Mouse (Mus musculus): ENCODE measurements around the gene Snx15. TPM values are rescaled to one million over a fixed set of nuclear protein-coding genes. Genes with fewer than 3 reads are reported as not detected.

The Snx15 gene
- 33.3 and 36.2 TPM in 2 replicates for polyA plus RNA-seq (2015; fragmentation: Nextera tagmentation; extraction: Ambion mirVana)

DNA sequence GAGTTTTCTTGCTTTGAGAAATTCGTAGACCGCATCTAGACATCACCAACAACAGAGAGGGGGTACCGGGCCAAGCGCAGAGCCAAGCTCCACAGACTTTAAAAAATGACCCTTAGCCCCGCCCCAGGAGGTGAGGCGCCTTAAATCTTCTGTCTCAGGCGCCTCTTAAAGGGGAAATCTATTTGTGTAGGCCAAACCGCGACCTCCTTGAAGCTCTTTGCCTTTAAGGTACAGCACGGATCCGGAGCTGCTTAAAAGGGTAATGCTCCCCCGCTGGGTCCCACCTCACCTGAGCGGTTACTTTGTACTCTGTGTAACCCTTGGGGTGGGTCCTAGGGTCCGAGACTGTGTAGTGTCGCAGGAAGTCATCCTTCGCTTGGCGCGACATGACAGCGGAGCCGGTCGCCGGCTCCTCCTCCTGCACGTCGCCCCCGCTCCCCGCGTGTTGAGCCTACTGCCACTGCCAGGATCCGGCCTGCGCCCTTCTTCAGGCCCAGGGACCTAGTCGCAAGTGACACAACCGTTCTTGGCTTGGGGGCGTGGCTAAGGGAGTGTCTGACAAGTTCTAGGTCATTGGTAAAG, at the start of gene Snx15:
Gene Snx15 (minus strand): TSS at position 545 of the 582 bp plus-strand sequence.
- no peaks in the 10 kb centered on the region for H3K27me3 ChIP-seq (ENCODE audit: insufficient read depth, low read length)
- peak within 1 kb of the TSS; percentile 64 for H3K4me2 ChIP-seq (replicated peaks; ENCODE audit: low read depth, low read length)
- WGBS = under 1% methylated on average over 32 of the region's 32 CpGs
- peak within 1 kb of the TSS; percentile 93 for H3K27ac ChIP-seq (ENCODE audit: low read length)
- H3K4me3 ChIP-seq (ENCODE audit: low read length) = peak within 1 kb of the TSS; percentile 64
- H3K9ac ChIP-seq (replicated peaks; ENCODE audit: low read length) = peak within 1 kb of the TSS; percentile 80
- H3K36me3 ChIP-seq (ENCODE audit: insufficient read depth, low read length) = no peaks in the 10 kb centered on the region
- peak; percentile 97 for ATAC-seq (ENCODE audit: low FRiP score, low TSS enrichment)
- H3K9me3 ChIP-seq (ENCODE audit: low read length) = no peaks in the 10 kb centered on the region
- peaks cover 5% of the 10 kb centered on the region; the same call in 1 of the 2 replicates for H3K4me1 ChIP-seq (ENCODE audit: insufficient read depth, low read length)

DNA sequence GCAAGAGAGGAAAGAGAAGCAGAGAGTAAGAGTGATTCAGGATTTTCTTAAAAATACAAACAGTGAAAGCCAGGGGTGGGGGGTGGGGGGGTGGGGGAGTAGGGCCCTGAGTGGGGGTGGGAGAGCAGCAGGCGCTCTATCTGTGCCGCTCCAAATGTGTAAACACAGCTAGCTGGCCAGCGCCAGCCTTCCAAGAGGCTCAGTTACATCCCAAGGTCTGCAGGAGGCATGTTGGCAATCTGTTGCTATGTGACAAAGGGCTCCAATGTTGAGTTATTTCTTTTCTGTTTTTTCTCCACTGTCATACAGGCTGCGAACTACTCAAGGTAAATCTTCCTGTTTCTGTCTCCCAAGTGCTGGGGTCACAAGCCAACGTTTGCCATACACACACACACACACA, 46.7 kb upstream of the Snx15 start:
- Histone ChIP-seq H3K27me3 (ENCODE audit: insufficient read depth, low read length) (no peaks in the 10 kb centered on the region), H3K9me3 (ENCODE audit: low read length) (no peaks in the 10 kb centered on the region), H3K9ac (replicated peaks; ENCODE audit: low read length) (no peak overlapping the region), H3K27ac (ENCODE audit: low read length) (no peak overlapping the region), H3K36me3 (ENCODE audit: insufficient read depth, low read length) (no peaks in the 10 kb centered on the region), H3K4me1 (ENCODE audit: insufficient read depth, low read length) (no peaks in the 10 kb centered on the region), H3K4me2 (replicated peaks; ENCODE audit: low read depth, low read length) (no peak overlapping the region), H3K4me3 (ENCODE audit: low read length) (no peak overlapping the region)
- 27% methylated on average over 5 of the region's 5 CpGs for WGBS
- no peak for ATAC-seq (ENCODE audit: low FRiP score, low TSS enrichment)

DNA sequence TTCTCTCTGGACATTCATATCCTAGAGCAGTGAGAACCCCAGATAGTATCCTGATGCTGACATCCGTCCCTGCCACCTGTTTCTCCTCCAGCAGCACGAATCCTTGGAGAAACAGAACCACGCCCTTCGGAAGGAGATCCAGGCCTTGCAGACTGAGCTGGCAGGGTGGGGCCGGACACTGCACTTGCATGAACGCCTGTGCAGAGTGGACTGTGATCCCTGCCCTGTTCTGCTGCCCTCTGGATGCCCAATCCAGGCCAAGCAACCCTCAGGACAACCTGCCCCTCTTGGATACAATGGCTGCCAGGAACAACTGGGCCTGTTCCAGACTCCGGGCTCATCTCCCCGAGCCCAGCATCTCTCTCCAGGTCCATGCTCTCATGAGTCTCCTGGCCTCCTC, 43.1 kb upstream of the Snx15 start:
- Histone ChIP-seq H3K9me3 (ENCODE audit: low read length) (no peaks in the 10 kb centered on the region), H3K4me3 (ENCODE audit: low read length) (no peak overlapping the region), H3K36me3 (ENCODE audit: insufficient read depth, low read length) (no peaks in the 10 kb centered on the region), H3K27ac (ENCODE audit: low read length) (no peak overlapping the region), H3K4me2 (replicated peaks; ENCODE audit: low read depth, low read length) (no peak overlapping the region), H3K4me1 (ENCODE audit: insufficient read depth, low read length) (no peaks in the 10 kb centered on the region), H3K27me3 (ENCODE audit: insufficient read depth, low read length) (no peaks in the 10 kb centered on the region), H3K9ac (replicated peaks; ENCODE audit: low read length) (no peak overlapping the region)
- WGBS = 84% methylated on average over 8 of the region's 8 CpGs
- no peak for ATAC-seq (ENCODE audit: low FRiP score, low TSS enrichment)

DNA sequence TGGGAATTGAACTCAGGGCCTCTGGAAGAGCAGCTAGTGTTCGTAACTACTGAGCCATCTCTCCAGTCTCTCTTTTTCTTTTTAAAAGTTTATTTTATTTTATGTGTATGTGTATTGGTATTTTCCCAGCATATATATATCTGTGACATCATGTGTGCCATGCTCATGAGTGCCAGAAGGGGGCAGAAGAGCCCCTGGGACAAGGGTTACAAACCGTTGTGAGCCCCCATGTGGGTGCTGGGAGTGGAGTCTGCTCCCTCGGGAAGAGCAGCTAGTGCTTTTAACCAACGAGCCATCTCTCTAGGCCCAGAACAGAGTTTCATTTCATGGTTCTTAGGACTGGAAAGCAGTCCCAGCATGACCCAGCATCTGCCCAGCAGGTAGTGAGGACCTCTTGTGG, 38.6 kb upstream of the Snx15 start:
- Histone ChIP-seq H3K4me3 (ENCODE audit: low read length) (no peak overlapping the region), H3K36me3 (ENCODE audit: insufficient read depth, low read length) (no peaks in the 10 kb centered on the region), H3K9me3 (ENCODE audit: low read length) (no peaks in the 10 kb centered on the region), H3K9ac (replicated peaks; ENCODE audit: low read length) (no peak overlapping the region), H3K4me1 (ENCODE audit: insufficient read depth, low read length) (no peaks in the 10 kb centered on the region), H3K27me3 (ENCODE audit: insufficient read depth, low read length) (no peaks in the 10 kb centered on the region), H3K4me2 (replicated peaks; ENCODE audit: low read depth, low read length) (no peak overlapping the region), H3K27ac (ENCODE audit: low read length) (no peak overlapping the region)
- ATAC-seq (ENCODE audit: low FRiP score, low TSS enrichment) = no peak
- 80% methylated on average over 4 of the region's 4 CpGs for WGBS

DNA sequence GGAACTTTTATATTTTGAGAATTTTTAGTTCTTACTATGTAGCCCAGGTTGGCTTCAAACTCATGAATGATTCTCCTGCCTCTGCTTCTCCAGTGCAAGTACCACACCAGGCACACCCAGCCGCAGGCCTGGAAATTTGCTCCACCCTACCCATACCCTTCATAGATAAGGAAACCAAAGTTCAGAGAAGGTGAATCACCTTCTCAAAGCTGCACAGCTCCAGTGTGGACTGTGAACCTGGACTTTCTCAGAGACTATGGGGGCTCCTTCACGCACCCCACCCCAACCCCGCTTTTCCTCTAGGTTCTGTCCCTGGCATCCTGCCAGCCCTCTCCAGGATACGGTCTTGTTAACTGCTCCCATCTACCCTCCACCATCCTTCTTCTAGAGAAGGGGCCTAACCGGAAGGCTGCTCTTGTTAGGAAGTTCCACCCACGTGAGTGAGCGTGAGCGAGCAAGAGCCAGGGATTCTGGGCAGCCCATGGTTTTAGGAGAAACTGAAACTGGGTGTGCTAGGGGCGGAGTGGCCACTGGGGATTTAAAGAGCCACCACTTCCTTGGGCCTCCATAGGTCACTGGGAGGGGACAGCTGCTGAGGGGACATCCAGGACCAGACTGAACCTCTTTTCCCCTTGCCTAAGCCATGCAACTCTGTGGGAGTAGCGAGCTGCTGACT, 35.9 kb upstream of the Snx15 start:
- no peaks in the 10 kb centered on the region for H3K4me1 ChIP-seq (ENCODE audit: insufficient read depth, low read length)
- no peak overlapping the region for H3K27ac ChIP-seq (ENCODE audit: low read length)
- H3K27me3 ChIP-seq (ENCODE audit: insufficient read depth, low read length) = no peaks in the 10 kb centered on the region
- H3K4me2 ChIP-seq (replicated peaks; ENCODE audit: low read depth, low read length) = no peak overlapping the region
- no peaks in the 10 kb centered on the region for H3K9me3 ChIP-seq (ENCODE audit: low read length)
- no peak overlapping the region for H3K9ac ChIP-seq (replicated peaks; ENCODE audit: low read length)
- ATAC-seq (ENCODE audit: low FRiP score, low TSS enrichment) = no peak
- no peaks in the 10 kb centered on the region for H3K36me3 ChIP-seq (ENCODE audit: insufficient read depth, low read length)
- WGBS = 49% methylated on average over 10 of the region's 10 CpGs
- H3K4me3 ChIP-seq (ENCODE audit: low read length) = no peak overlapping the region

DNA sequence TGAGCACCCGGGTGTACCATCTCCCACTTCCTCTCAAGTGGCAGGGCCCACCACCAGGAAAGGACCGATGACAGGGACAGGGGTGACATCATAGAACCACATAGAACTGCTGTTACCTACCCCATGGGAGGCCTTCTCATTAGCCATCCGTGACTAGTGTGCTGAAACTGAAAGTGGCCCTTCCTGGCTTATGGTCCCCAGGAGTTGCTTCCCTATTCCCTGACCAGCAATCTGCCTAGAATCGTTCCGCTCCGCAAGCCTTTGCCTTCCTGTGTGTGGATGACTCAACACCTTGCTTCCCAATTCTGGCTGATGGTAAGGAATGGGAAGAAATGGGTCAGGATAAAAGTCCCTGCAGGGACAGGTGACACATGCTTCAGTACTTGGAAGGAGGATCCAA, 29.1 kb upstream of the Snx15 start:
- no peaks in the 10 kb centered on the region for H3K9me3 ChIP-seq (ENCODE audit: low read length)
- no peak overlapping the region for H3K27ac ChIP-seq (ENCODE audit: low read length)
- H3K4me2 ChIP-seq (replicated peaks; ENCODE audit: low read depth, low read length) = no peak overlapping the region
- H3K4me3 ChIP-seq (ENCODE audit: low read length) = no peak overlapping the region
- ATAC-seq (ENCODE audit: low FRiP score, low TSS enrichment) = no peak
- no peak overlapping the region for H3K9ac ChIP-seq (replicated peaks; ENCODE audit: low read length)
- no peaks in the 10 kb centered on the region for H3K4me1 ChIP-seq (ENCODE audit: insufficient read depth, low read length)
- no peaks in the 10 kb centered on the region for H3K36me3 ChIP-seq (ENCODE audit: insufficient read depth, low read length)
- no peaks in the 10 kb centered on the region for H3K27me3 ChIP-seq (ENCODE audit: insufficient read depth, low read length)
- WGBS = 56% methylated on average over 6 of the region's 6 CpGs

DNA sequence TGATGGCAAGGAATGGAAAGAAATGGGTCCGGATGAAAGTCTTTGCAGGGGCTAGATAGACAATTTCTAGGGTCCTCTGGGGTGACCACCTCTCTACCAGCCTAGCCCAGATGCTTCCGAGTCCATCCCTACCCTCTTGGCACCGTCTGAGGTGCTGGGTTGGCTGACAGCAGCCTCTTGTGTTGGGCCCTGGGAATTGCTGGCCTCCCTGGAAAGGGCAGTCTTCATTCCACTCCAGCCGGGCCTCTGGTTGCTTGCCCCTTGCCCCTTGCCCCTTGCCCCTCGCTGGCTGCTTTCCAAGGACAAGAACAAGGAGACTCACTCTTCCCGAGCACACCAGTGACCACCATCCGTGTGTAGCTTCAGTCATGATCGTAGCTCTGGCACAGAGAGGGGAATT, 28.3 kb upstream of the Snx15 start:
- Histone ChIP-seq H3K27ac (ENCODE audit: low read length) (no peak overlapping the region), H3K4me1 (ENCODE audit: insufficient read depth, low read length) (no peaks in the 10 kb centered on the region), H3K9ac (replicated peaks; ENCODE audit: low read length) (no peak overlapping the region), H3K27me3 (ENCODE audit: insufficient read depth, low read length) (no peaks in the 10 kb centered on the region), H3K4me2 (replicated peaks; ENCODE audit: low read depth, low read length) (no peak overlapping the region), H3K36me3 (ENCODE audit: insufficient read depth, low read length) (no peaks in the 10 kb centered on the region), H3K4me3 (ENCODE audit: low read length) (no peak overlapping the region), H3K9me3 (ENCODE audit: low read length) (no peaks in the 10 kb centered on the region)
- 62% methylated on average over 8 of the region's 8 CpGs for WGBS
- no peak for ATAC-seq (ENCODE audit: low FRiP score, low TSS enrichment)

DNA sequence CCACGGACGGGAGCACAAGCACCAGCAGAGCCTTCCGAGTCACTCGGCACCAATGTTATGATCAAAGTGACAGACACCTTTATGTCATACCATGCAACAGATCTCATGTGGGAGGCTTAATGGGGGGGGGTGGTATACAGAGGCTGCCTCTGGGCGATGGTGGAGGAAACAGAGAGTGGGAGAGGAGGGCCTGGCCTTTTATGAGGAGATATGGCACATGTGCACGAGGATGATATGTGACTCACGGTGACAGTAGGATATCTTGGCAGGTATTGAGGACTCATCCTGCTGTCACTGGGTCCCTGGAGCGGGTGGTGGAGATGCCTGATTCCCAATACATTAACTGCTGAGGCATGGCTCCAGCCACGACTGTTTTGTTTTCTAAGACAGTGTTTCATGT, 27.1 kb upstream of the Snx15 start:
- Histone ChIP-seq H3K36me3 (ENCODE audit: insufficient read depth, low read length) (no peaks in the 10 kb centered on the region), H3K9ac (replicated peaks; ENCODE audit: low read length) (no peak overlapping the region), H3K4me2 (replicated peaks; ENCODE audit: low read depth, low read length) (no peak overlapping the region), H3K27ac (ENCODE audit: low read length) (no peak overlapping the region), H3K4me3 (ENCODE audit: low read length) (no peak overlapping the region), H3K9me3 (ENCODE audit: low read length) (no peaks in the 10 kb centered on the region), H3K27me3 (ENCODE audit: insufficient read depth, low read length) (no peaks in the 10 kb centered on the region), H3K4me1 (ENCODE audit: insufficient read depth, low read length) (no peaks in the 10 kb centered on the region)
- ATAC-seq (ENCODE audit: low FRiP score, low TSS enrichment) = no peak
- 45% methylated on average over 9 of the region's 9 CpGs for WGBS

DNA sequence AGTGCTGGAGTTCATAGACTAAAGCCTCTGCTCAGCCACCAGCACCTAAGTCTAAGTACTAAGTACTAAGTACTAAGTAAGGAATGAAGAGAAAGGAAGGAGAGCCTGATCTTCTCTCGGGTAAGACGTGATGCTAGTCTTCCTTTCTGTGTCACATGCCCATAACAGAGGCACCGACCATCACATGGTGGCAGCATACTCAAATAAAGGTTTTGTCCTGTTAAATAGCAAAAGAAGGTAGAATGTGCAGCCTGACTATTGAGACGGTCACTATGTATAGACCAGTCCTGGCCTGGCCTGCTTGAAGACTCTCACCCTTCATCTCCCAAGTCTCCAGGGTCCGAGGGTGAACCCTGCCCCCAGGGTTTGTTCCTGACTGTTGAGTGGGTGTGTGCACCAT, 16.7 kb upstream of the Snx15 start:
- Histone ChIP-seq H3K4me1 (ENCODE audit: insufficient read depth, low read length) (peaks cover 5% of the 10 kb centered on the region; the same call in 1 of the 2 replicates), H3K9me3 (ENCODE audit: low read length) (no peaks in the 10 kb centered on the region), H3K36me3 (ENCODE audit: insufficient read depth, low read length) (no peaks in the 10 kb centered on the region), H3K9ac (replicated peaks; ENCODE audit: low read length) (no peak overlapping the region), H3K4me3 (ENCODE audit: low read length) (no peak overlapping the region), H3K4me2 (replicated peaks; ENCODE audit: low read depth, low read length) (no peak overlapping the region), H3K27ac (ENCODE audit: low read length) (no peak overlapping the region), H3K27me3 (ENCODE audit: insufficient read depth, low read length) (no peaks in the 10 kb centered on the region)
- 69% methylated on average over 5 of the region's 5 CpGs for WGBS
- ATAC-seq (ENCODE audit: low FRiP score, low TSS enrichment) = no peak

DNA sequence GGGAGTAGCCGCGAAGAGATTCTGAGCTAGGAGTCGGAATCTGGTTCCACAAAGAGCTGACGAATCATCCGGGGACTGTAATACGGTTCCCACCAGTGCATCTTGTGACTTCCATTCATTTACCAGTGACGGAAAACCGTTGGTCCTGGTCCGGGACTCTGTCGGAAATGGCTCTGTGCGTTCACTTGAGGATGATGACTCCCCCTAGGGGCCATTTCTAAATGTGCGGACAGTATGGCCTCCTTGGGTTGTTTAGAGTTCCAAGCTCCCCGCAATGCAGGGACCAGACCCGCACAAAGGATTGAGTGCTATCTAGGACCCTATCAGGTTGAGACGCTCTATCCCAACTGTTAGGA, 13.3 kb upstream of the Snx15 start, which contains the start of gene Arl2:
Gene Arl2 (minus strand): TSS at position 155 of the 356 bp plus-strand sequence.
- ATAC-seq (ENCODE audit: low FRiP score, low TSS enrichment) = peak; percentile 72
- peak within 1 kb of the TSS; percentile 95 for H3K27ac ChIP-seq (ENCODE audit: low read length)
- no peaks in the 10 kb centered on the region for H3K9me3 ChIP-seq (ENCODE audit: low read length)
- H3K36me3 ChIP-seq (ENCODE audit: insufficient read depth, low read length) = 0 out of 2 replicates have a peak, but pooled peaks cover 5% of the 10 kb centered on the region
- peaks cover 7% of the 10 kb centered on the region; the same call in 1 of the 2 replicates for H3K4me1 ChIP-seq (ENCODE audit: insufficient read depth, low read length)
- no peaks in the 10 kb centered on the region for H3K27me3 ChIP-seq (ENCODE audit: insufficient read depth, low read length)
- H3K9ac ChIP-seq (replicated peaks; ENCODE audit: low read length) = peak within 1 kb of the TSS; percentile 74
- peak within 1 kb of the TSS; percentile 76 for H3K4me2 ChIP-seq (replicated peaks; ENCODE audit: low read depth, low read length)
- H3K4me3 ChIP-seq (ENCODE audit: low read length) = peak within 1 kb of the TSS; percentile 70
- under 1% methylated on average over 15 of the region's 15 CpGs for WGBS
